Mouse (Mus musculus): ENCODE results near the gene Abat.

Gene Abat

GRCm38 (mm10) chr16:8513236-8513906, at the start of gene Abat:
Gene Abat (plus strand): TSS chr16:8513429.
- DNase-seq (ENCODE audit: extremely low read depth, insufficient read length, low spot score): no peak

DNA sequence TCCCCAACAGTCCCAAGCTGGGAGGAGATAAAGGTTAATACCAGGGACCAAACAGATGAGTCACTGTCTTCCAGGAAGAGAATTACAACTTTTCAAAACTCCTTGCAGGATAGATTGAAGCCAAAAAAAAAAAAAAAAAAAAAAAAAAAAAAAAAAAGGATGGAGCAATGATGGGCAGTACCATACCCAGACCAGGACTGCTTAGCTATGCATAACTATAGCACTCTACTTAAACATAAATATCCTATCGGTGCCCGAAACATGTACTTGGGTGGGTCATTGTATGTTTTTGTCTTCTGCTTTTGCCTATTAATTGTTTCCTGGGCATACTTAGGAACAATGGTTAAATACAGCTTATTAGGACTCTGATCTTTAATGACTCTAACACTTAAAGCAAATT, 43.1 kb upstream of the Abat start:
- DNase-seq (ENCODE audit: extremely low read depth, insufficient read length, low spot score): no peak

- DNase-seq (ENCODE audit: extremely low read depth, insufficient read length, low spot score): peak; percentile 98
Observed at GRCm38 (mm10) chr16:8470603-8471481, 42.4 kb upstream of the Abat start, which contains the start of gene Mettl22. Gene Mettl22 (plus strand): TSS chr16:8470788.

DNA sequence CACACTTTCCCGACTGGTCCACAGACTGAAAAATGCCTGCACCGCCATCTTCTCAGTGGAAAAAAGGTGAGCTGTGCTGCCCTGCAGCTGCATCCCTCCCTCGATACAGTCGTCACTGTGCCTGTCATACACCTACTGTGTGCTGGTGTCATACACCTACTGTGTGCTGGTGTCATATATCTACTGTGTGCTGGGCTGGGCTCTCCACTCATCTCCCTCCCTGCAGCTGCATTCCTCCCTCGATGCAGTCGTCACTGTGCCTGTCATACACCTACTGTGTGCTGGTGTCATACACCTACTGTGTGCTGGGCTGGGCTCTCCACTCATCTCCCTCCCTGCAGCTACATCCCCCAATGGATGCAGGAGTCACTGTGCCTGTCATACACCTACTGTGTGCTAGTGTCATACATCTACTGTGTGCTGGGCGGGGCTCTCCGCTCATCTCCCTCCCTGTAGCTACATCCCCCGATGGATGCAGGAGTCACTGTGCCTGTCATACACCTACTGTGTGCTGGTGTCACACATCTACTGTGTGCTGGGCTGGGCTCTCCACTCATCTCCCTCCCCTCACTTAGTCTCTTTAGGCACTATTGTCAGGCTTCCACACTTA, 25.7 kb upstream of the Abat start:
- no peak for DNase-seq (ENCODE audit: extremely low read depth, insufficient read length, low spot score)

DNA sequence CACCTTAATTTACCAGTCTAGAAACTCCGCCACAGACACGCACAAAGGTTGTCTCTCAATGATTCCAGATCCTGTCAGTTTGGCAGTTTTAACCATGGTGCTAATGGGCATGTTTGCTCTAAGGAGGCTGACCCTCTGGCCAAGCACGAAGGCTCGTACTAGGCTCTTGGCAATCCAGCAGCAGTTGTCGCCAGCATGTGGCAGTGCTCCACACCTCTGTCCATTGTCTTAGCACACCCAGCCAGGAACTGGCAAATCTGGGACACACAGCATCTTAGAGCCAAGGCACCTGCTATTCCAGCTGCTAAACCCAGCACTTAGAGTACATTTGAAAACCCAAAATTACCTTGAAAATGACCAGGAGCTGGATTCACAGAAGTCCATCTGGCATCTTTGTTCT, 23.9 kb upstream of the Abat start:
- DNase-seq (ENCODE audit: extremely low read depth, insufficient read length, low spot score): no peak

DNA sequence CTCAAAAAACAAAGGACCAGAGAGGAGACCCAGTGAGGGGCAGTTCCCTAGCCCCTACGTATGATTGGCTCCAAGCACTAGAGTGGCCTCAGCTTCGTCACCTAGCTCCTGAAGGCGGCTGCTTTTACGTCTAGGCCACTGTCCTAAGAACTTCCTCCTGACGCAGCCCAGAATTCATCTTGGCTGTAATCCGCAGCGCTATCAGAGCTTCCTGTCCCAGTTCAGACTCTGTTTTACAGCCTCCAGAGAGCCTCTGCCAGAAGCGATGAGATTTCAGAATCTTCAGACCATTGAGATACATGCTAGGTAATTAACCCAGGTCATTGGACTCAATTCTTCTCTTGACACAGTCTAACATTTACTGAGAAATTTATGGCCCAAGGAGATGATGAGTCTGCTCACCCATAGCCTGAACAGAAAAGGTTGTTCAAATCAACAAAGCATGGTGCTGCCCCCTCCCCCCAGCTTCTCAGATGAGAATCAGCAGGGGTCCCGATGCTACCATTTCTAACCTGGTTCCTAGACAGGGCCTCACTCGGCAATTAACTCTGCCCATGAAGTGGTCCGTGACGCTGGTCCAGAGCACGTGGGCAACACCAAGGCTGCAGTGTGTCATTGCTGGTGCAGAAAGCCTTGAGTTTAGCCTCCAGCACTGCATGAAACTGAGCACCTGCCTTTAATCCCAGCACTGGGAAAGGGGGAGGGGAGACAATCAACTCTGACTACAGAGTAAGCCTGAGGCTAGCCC, 21.3 kb upstream of the Abat start:
- DNase-seq (ENCODE audit: extremely low read depth, insufficient read length, low spot score): no peak

DNA sequence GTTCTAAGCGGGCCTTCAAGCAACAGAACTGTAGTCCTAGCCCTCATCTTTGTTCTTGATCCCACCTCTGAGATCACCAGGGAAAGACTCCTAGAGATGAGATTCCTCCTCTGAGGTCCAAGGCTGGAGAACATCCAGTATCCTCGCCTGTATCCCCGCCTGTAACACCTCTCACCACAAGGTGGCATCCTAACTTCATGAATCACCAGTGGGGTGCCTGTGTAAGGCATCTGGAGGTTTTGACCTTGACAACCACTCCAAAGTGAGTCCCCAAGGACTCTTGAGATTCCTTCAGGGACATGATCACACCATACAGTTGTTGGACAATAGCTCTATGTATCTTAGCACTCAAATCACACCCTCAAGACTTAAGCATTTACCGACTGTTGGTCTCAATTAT, 19.0 kb upstream of the Abat start:
- DNase-seq (ENCODE audit: extremely low read depth, insufficient read length, low spot score): no peak

GRCm38 (mm10) chr16:8496967-8497366, 16.3 kb upstream of the Abat start:
- no peak for DNase-seq (ENCODE audit: extremely low read depth, insufficient read length, low spot score)

DNA sequence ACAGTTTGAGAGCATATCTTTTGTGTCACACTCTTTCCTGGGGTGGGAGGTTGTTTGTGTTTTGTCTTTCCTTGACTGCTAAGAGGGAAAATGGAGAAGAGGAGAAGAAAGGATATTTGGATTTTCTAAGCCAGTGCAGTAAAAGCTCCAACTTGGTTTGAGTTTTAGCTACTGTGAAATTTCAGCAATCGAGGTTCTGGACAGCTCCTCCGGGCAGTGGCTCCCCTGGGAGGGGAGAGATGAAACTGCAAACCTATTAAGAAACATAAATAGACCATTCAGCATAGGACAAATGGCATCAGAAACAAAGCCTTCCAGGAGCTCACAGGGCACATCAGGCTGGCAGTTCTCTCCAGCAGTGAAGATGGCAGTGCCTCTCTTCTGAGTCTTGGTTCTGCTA, 9.0 kb upstream of the Abat start:
- DNase-seq (ENCODE audit: extremely low read depth, insufficient read length, low spot score): no peak

DNA sequence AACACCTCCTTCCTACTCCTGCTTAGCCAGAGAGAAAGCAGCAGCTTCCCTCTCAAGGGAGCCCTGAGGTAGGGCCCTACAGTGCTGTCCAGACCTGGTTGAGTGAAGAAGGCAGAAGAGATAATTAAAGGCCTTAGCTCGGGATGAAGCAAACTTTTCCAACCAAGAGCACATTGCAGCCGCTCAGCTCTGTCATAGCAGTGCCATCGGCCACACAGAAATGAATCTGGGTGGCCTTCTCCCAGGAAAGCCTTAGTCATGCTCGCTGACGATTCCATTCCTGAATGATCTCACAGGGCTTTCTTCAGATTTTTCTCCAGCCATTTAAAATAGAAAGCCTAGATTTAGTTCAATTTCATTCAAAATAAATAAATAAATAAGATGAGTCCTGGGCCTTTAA, 3.3 kb upstream of the Abat start:
- DNase-seq (ENCODE audit: extremely low read depth, insufficient read length, low spot score): no peak

DNA sequence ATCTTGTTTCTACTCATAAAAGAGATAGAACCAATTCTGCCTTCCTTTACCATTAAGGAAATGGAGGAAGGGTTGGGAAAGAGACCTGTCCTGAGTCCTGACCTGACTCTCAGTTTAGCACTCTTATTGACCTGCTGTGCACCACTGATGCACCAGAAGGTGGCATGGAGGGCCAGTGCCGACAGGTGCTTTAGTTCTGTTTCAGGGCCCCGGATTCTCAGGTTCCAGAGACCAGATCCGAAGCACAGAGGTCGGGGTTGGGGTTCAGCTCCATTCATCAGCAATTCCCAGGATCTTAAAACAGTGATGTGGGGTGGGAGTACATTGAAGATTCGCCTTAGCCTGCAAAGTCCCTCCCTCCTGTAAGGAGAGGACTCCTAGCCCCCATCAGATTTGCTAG, 399 bp upstream of the Abat start:
- DNase-seq (ENCODE audit: extremely low read depth, insufficient read length, low spot score): no peak

DNA sequence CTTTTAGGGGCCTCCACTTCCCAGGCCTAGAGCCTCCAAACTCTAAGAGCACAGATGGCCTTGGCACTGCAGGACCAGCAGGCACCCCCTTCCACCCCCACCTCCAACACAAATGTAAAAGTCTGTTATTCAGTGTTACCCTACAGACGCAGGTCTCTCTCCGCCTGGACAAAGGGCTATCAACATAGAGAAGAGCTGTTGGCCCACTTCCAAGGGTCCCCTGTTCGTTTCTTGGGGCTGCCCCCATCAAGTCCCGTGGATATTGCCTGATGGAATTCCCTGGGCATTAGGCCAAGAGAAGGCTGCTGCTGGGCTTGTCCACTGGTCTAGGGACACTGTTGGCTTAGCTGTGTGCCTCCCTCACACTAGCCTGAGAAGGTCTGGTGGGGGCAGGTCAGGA, 951 bp downstream of the Abat start:
- DNase-seq (ENCODE audit: extremely low read depth, insufficient read length, low spot score): no peak

DNA sequence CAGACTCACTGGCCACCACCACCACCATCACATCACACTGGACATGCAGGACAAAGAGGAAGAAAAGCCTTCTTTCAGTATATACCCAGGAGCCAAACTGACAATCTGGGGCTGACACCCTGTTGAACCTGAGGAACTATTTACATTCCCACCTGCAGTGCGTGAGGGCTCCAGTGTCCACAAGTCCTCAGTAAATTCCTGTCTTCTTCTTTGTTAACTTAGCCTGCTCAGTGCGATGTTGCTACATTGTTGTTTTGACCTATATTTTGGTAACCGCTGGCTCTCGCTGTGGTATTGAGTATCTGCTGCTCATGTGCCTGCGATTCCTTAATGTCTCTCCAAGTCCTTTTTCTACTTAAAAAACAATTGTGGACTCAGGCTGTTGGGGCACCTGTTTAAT, 7.3 kb downstream of the Abat start:
- DNase-seq (ENCODE audit: extremely low read depth, insufficient read length, low spot score): no peak

DNA sequence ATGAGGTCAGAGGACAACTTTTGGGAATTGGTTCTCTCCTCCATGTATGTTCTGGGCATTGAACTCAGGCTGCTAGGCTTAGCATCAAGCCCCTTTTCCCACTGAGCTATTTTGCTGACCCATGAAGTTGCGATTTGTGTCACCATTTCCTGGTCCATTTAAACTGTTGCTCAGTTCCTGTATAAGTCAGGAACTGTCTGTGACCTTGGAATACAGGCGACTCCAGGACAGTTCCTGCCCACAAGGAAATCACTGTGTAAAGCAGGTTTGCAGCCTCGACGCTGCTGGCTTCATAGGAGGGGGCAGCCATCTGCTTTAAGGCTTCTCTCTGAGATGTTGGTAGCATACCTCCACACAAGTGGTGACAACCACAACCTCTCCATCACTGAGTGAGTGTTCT, 8.1 kb downstream of the Abat start:
- no peak for DNase-seq (ENCODE audit: extremely low read depth, insufficient read length, low spot score)

DNA sequence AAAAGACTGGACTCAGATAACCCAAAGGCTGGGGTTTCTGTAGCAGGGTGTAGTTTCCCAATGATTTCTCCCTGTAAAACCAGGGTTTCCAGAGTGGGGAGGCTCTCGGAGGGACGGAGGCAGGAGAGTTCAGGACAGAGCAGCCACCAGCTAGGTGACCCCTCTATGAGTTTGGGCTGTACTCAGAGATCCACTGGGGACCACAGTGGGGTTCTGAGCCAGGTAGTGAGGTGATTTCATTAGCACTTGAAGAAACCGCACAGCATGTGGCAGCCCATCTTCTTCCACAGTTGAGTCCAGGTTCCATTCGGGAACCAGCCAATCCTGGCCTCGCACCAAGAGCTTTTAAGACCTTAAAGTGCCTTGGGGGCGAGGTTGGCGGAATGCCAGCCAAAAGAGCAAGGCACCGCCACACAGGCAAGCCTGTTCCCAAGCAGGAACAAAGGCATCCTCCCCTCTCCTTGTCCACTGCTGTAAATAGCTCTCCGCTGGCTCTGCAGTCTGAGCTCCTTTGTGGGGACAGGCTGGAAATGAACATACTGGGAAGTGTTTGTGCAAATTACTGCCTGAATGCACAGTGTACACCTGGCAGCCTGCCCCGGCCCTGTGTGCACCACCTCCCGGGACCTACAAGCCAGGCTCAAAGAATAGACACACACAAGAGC, 10.4 kb downstream of the Abat start:
- DNase-seq (ENCODE audit: extremely low read depth, insufficient read length, low spot score): no peak

DNA sequence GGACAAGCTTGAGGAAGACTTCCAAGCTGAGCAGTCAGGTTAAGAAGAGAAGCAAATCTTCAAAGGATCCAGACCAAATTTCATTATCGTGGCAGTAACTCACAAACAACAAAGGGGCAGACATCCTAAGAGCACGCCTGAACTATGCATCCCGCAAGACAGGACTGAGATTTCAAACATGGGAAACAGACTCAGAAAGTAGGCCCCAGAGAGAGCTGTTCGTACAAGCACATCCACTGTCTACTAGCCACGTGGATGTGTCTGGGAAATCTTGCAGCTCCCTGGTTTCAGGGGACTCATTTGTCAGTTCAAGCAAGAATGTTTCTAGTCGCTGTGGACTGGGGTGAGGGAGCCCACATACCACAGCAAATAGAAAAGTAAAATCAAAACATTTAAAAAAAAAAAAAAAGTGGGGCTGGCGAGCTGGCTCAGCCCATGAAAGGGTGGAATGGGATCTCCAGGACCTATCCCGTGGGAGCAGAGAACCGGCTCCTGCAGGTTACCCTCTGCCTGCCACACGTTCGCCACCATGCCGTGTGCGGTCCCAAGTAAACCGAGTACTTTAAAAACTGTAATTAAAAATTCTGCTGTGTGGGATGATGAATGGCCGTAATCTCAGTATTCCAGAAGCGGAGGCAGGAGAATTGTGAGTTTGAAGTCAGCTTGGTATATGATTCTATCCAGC, 11.1 kb downstream of the Abat start:
- DNase-seq (ENCODE audit: extremely low read depth, insufficient read length, low spot score): no peak

DNA sequence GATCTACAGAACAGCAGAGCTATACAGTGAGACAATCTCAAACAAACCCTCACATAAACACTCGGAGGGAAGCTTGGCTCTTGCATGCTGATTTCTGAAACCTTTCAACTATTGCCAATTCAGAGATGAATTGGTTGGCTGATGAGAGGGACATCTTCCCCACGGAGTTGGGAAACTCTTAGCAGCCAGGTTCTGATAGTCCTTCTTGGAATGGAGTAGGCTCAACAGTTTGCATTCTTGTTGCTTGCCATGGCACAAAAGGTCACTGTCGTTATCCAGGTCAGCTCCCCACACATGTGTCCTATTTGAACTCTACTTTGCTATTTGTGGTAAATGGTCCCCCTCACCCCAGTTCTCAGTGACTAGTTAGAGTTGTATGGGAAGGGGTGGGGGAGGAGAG, 12.1 kb downstream of the Abat start:
- no peak for DNase-seq (ENCODE audit: extremely low read depth, insufficient read length, low spot score)

DNA sequence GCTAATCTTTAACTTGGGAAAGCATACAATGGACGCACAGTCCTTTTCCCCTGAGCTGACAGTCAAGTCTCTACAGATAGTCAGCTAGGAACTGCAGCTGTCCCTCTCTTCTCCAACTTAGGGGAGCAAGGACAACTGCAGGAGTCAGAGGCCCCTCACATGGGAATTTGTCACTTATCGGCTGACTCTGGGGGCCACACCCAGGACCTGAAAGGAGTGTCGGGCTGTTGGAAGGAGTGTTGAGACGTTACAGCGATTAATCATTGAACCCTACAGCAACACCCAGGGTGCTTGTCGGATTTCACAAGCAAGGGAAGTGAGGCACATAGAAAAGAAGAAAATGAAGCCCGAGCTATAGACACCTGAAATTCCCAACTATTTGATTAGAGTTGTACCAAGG, 12.6 kb downstream of the Abat start:
- no peak for DNase-seq (ENCODE audit: extremely low read depth, insufficient read length, low spot score)

GRCm38 (mm10) chr16:8529389-8529788, 16.2 kb downstream of the Abat start:
- no peak for DNase-seq (ENCODE audit: extremely low read depth, insufficient read length, low spot score)

DNA sequence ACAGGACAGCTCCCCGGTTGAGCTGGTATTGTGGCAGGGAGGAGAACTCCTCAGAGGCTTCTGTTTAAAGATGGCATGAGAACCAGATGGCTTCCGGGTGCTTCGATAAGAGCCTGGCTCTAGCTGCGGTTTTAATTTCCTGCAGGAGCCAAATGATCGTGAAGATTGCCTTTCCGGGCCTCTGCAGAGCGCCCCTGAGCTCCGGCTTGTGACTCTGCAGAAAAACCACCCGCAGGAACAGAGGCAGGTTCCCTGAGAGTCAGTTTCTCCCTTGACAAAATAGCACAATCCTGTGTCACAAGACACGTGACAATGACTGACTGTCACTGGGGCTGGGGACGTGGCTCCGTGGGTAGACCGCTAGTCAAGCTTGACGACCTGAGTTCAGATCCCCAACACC, 16.8 kb downstream of the Abat start:
- DNase-seq (ENCODE audit: extremely low read depth, insufficient read length, low spot score): no peak

Measured in 3134 (cell line).